Mouse (Mus musculus) adrenal gland, adult 8-10 months (tissue): ENCODE measurements around the gene D930007J09Rik. TPM values are rescaled to one million over a fixed set of nuclear protein-coding genes. Genes with fewer than 3 reads are reported as not detected.

ENCODE experiments used
- DNase-seq: peaks from one replicate; pipeline ENCODE4 v3.0.0; 2022
- total RNA-seq, 4 experiments: library from RNA; stranded (reverse); gene quantifications; 2 replicates each; pipeline ENCODE4 v1.2.4; 2022

Gene D930007J09Rik
- total RNA-seq, result under 1 TPM in 1 of 4 experiments, not detected in 3; 0.75 TPM

GRCm38 (mm10) chr13:32802259-32803081, at the start of gene D930007J09Rik:
Gene D930007J09Rik, minus strand, starts transcription at chr13:32802849.
- DNase-seq, result peak; percentile 25

GRCm38 (mm10) chr13:32851967-32852366, 49.3 kb upstream of the D930007J09Rik start:
- no peak for DNase-seq

GRCm38 (mm10) chr13:32850668-32851404, 48.2 kb upstream of the D930007J09Rik start, which contains the start of gene Serpinb1a:
Gene Serpinb1a, minus strand, starts transcription at chr13:32851185.
- peak; percentile 66 for DNase-seq

GRCm38 (mm10) chr13:32850156-32850555, 47.5 kb upstream of the D930007J09Rik start:
- no peak for DNase-seq

- DNase-seq, result no peak
Measured at GRCm38 (mm10) chr13:32849531-32850123, 47.0 kb upstream of the D930007J09Rik start.

GRCm38 (mm10) chr13:32849092-32849491, 46.4 kb upstream of the D930007J09Rik start:
- DNase-seq, result no peak

- no peak for DNase-seq
Measured at GRCm38 (mm10) chr13:32846221-32846620, 43.6 kb upstream of the D930007J09Rik start.

GRCm38 (mm10) chr13:32841349-32841748, 38.7 kb upstream of the D930007J09Rik start:
- DNase-seq, result no peak

- DNase-seq, result no peak
Measured at GRCm38 (mm10) chr13:32839314-32839713, 36.7 kb upstream of the D930007J09Rik start.

GRCm38 (mm10) chr13:32834513-32834912, 31.9 kb upstream of the D930007J09Rik start:
- DNase-seq, result no peak

GRCm38 (mm10) chr13:32833237-32833636, 30.6 kb upstream of the D930007J09Rik start:
- DNase-seq, result no peak

- no peak for DNase-seq
Measured at GRCm38 (mm10) chr13:32832776-32833175, 30.1 kb upstream of the D930007J09Rik start.

GRCm38 (mm10) chr13:32831505-32832273, 29.0 kb upstream of the D930007J09Rik start:
- no peak for DNase-seq

- no peak for DNase-seq
Measured at GRCm38 (mm10) chr13:32828886-32829285, 26.2 kb upstream of the D930007J09Rik start.

GRCm38 (mm10) chr13:32827951-32828350, 25.3 kb upstream of the D930007J09Rik start:
- DNase-seq, result no peak

- DNase-seq, result peak; percentile 58
Measured at GRCm38 (mm10) chr13:32827111-32827822, 24.6 kb upstream of the D930007J09Rik start.

GRCm38 (mm10) chr13:32825546-32825945, 22.9 kb upstream of the D930007J09Rik start:
- no peak for DNase-seq

GRCm38 (mm10) chr13:32824377-32825330, 22.0 kb upstream of the D930007J09Rik start:
- no peak for DNase-seq

GRCm38 (mm10) chr13:32823126-32823525, 20.5 kb upstream of the D930007J09Rik start:
- DNase-seq, result no peak

- DNase-seq, result no peak
Measured at GRCm38 (mm10) chr13:32821671-32822070, 19.0 kb upstream of the D930007J09Rik start.
